In the genomic region with DNA sequence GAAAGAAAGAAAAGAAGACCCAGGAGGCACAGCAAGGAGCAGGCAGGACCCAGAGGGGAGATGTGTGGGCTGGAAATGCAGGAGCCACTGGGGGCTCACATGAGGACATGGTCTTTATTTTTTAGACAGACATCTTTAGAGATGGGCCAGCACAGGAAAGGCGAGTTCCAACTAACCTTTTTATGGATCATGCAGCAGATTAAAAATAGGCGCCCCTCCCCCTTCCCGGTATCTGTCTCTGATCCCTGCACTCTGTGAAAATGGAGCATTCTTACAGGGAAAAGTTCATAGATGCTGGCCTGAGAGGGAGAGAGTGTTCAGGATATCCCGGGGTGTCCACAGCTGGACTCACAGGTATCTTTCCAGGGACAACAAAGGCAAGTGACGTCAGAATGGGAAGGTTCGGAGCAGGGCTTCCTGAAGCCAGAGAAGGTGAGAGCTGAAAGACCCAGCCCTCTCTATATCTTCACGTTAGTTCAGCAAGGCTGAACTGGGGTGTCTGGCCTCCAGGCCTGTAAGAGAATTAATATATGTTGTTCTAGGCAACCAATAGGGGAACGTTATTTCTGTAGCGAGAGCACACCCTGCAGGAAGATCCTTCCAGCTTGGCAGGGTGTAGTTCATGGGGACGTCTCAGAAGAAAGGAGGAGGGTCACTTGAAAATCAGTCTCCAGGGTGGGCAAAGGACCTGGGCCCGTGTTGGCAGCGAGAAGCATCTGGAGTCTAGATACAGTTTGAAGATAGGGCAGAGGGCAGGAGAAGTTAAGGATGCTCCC, we compare ENCODE assay signal across 10 mouse cellular contexts. TPM values are rescaled to one million over a fixed set of nuclear protein-coding genes. Genes with fewer than 3 reads are reported as not detected.
A peak's percentile ranks its signal among the peaks of the same experiment; 100 is the strongest.
DNase-seq lines count a peak whose midpoint lies in the region; ATAC-seq and TF ChIP-seq lines count a peak whose summit lies in the region.
"Had no signal": no experiment of that assay in that cellular context is flagged by ENCODE, and none has a peak within 500 bp of the region (broad histone marks: within the 10 kb centered on the region; RNA-seq: fewer than 3 reads in every experiment).

No protein-coding gene starts in this region.

- DNase-seq in gastrocnemius, adult 2 months: peak; percentile 9
- no peak for DNase-seq in gastrocnemius, postnatal 4 days (ENCODE audit: low spot score in 2 of 2)
- no peak for DNase-seq in limb, embryonic 10.5 days (ENCODE audit: low spot score)
- no peak for DNase-seq in brain, embryonic 14.5 days (ENCODE audit: low read depth)
- no peak for DNase-seq in limb, embryonic 14.5 days (ENCODE audit: low spot score)
- no peak for DNase-seq in spleen, adult 18-20 months
- no peak for DNase-seq in right cerebral cortex, adult 18-20 months
- DNase-seq: gastrocnemius, postnatal 10 days had no signal

- H3K27me3 ChIP-seq in limb, embryonic 13.5 days: no peaks in the 10 kb centered on the region; the same call in 1 of the 2 replicates
- no peaks in the 10 kb centered on the region for H3K27me3 ChIP-seq in limb, embryonic 10.5 days (ENCODE audit: low read depth, poor library complexity, severe bottlenecking)
- no peaks in the 10 kb centered on the region for H3K27me3 ChIP-seq in limb, embryonic 14.5 days (ENCODE audit: control insufficient read depth, insufficient read depth, low read length)
- H3K27me3 ChIP-seq: embryonic facial prominence, embryonic 15.5 days had no signal

- TF ChIP-seq POLR2A in brain, embryonic 14.5 days (IDR thresholded peaks at IDR 0.05; ENCODE audit: borderline replicate concordance, extremely low read depth, insufficient read depth, insufficient read length, poor library complexity, severe bottlenecking): no peak
- TF ChIP-seq POLR2A in limb, embryonic 14.5 days (IDR thresholded peaks at IDR 0.05; ENCODE audit: borderline replicate concordance, extremely low read depth, insufficient read depth, insufficient read length): no peak

- H3K4me1 ChIP-seq in limb, embryonic 13.5 days: peaks cover 17% of the 10 kb centered on the region
- H3K4me1 ChIP-seq in limb, embryonic 10.5 days: peaks cover 27% of the 10 kb centered on the region
- no peaks in the 10 kb centered on the region for H3K4me1 ChIP-seq in limb, embryonic 14.5 days (ENCODE audit: control insufficient read depth, insufficient read depth, low read length)

- TF ChIP-seq CTCF in gastrocnemius, adult 2 months (IDR thresholded peaks at IDR 0.05): peak; percentile 16; the same call in 1 of the 2 replicates
- TF ChIP-seq CTCF in brain, embryonic 14.5 days (IDR thresholded peaks at IDR 0.05; ENCODE audit: borderline replicate concordance, extremely low read depth, insufficient read depth, insufficient read length): peak; percentile 21; the same call in 1 of the 2 replicates

- H3K4me2 ChIP-seq in limb, embryonic 13.5 days (replicated peaks): no peak overlapping the region
- H3K4me2 ChIP-seq in limb, embryonic 14.5 days (replicated peaks; ENCODE audit: low read depth, low read length, severe bottlenecking): no peak overlapping the region
- H3K4me2 ChIP-seq: embryonic facial prominence, embryonic 15.5 days had no signal

- H3K9me3 ChIP-seq in limb, embryonic 13.5 days: no peaks in the 10 kb centered on the region
- H3K9me3 ChIP-seq in limb, embryonic 10.5 days (replicated peaks): no peaks in the 10 kb centered on the region
- no peaks in the 10 kb centered on the region for H3K9me3 ChIP-seq in limb, embryonic 14.5 days (ENCODE audit: control insufficient read depth, low read length)
- H3K9me3 ChIP-seq: embryonic facial prominence, embryonic 15.5 days had no signal

- no peak overlapping the region for H3K4me3 ChIP-seq in gastrocnemius, adult 2 months
- no peak overlapping the region for H3K4me3 ChIP-seq in limb, embryonic 13.5 days
- no peak overlapping the region for H3K4me3 ChIP-seq in limb, embryonic 10.5 days
- H3K4me3 ChIP-seq in limb, embryonic 14.5 days (replicated peaks; ENCODE audit: low read length): no peak overlapping the region
- H3K4me3 ChIP-seq: embryonic facial prominence, embryonic 15.5 days had no signal

- 61% methylated on average over 12 of the region's 12 CpGs for WGBS in limb, embryonic 13.5 days
- WGBS in limb, embryonic 10.5 days: 64% methylated on average over 12 of the region's 12 CpGs
- 58% methylated on average over 12 of the region's 12 CpGs for WGBS in limb, embryonic 14.5 days

- intact Hi-C loops in gastrocnemius, adult 2 months (cut with DNase I): no loop called here

- H3K27ac ChIP-seq in gastrocnemius, adult 2 months: 0 out of 2 replicates have a peak overlapping the region, but pooled peaks have one; percentile 35
- no peak overlapping the region for H3K27ac ChIP-seq in limb, embryonic 13.5 days
- H3K27ac ChIP-seq in limb, embryonic 10.5 days: no peak overlapping the region
- H3K27ac ChIP-seq in limb, embryonic 14.5 days (replicated peaks; ENCODE audit: low read depth, low read length): no peak overlapping the region
- H3K27ac ChIP-seq: embryonic facial prominence, embryonic 15.5 days had no signal

- no peak for ATAC-seq in limb, embryonic 13.5 days (ENCODE audit: low FRiP score, low read depth)
- ATAC-seq in limb, embryonic 14.5 days (ENCODE audit: low FRiP score, low read depth): peak; percentile 50

- 0 out of 2 replicates have a peak overlapping the region, but pooled peaks have one; percentile 4 for H3K9ac ChIP-seq in limb, embryonic 13.5 days
- H3K9ac ChIP-seq in limb, embryonic 14.5 days (ENCODE audit: low read depth, low read length, severe bottlenecking): no peak overlapping the region
- H3K9ac ChIP-seq: embryonic facial prominence, embryonic 15.5 days had no signal

- H3K36me3 ChIP-seq in limb, embryonic 13.5 days: no peaks in the 10 kb centered on the region
- H3K36me3 ChIP-seq in limb, embryonic 10.5 days: no peaks in the 10 kb centered on the region
- no peaks in the 10 kb centered on the region for H3K36me3 ChIP-seq in limb, embryonic 14.5 days (ENCODE audit: control insufficient read depth, insufficient read depth, low read length)
- H3K36me3 ChIP-seq: embryonic facial prominence, embryonic 15.5 days had no signal

RNA-seq across cellular contexts. Expression of gene Neurl1b, which starts 51.9 kb away (rescaled TPM):
- 1 to 10 TPM; 2.3 to 2.6 TPM for total RNA-seq in gastrocnemius, adult 2 months (2021)
- total RNA-seq in gastrocnemius, postnatal 4 days (2021): 10 to 100 TPM; 16.8 to 17.2 TPM
- polyA plus RNA-seq in limb, embryonic 13.5 days (2015; fragmentation: Nextera tagmentation; extraction: Ambion mirVana): 0.51 and 0.65 TPM in 2 replicates
- 0.05 and 0.10 TPM in 2 replicates for polyA plus RNA-seq in limb, embryonic 10.5 days (2016; fragmentation: Nextera tagmentation; extraction: Ambion mirVana)
- polyA plus RNA-seq in brain, embryonic 14.5 days (2012; rRNA removed): 11.7 and 12.2 TPM in 2 replicates
- polyA plus RNA-seq in limb, embryonic 14.5 days (2012; rRNA removed): 4.1 and 5.7 TPM in 2 replicates
- polyA plus RNA-seq in limb, embryonic 14.5 days (2014; fragmentation: Nextera tagmentation; extraction: Ambion mirVana): 0.68 and 0.85 TPM in 2 replicates
